ENCODE assay signal across 8 mouse cellular contexts in the genomic region with DNA sequence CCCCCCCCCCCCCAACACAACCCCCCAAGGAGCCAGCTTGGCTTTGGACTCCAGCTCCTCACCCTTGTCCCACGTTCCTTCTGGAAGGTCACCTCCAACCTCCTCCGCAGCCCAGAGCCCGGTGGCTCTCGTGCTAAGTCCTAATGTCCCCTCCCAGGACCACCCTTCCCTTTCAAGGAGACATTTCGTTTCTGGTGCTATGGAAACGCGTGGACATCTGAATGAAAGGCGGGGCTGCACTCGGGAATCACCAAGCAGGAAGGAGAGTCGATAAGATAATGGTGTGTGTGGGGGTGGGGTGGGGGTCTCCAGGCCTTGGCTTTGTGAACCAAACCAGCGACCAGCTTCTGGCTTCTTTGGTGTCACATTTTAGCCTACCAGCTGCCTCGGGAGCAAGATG. TPM values are rescaled to one million over a fixed set of nuclear protein-coding genes. Genes with fewer than 3 reads are reported as not detected.
DNase-seq lines count a peak whose midpoint lies in the region; ATAC-seq lines count a peak whose summit lies in the region.

No protein-coding gene starts in this region.

- ATAC-seq in heart, embryonic 11.5 days (replicated peaks; ENCODE audit: insufficient number of reproducible peaks, low FRiP score, low TSS enrichment): 0 out of 2 replicates have a peak, but pooled peaks have one; percentile 21
- ATAC-seq in hindbrain, embryonic 16.5 days: 0 out of 2 replicates have a peak, but pooled peaks have one; percentile 35
- peak; percentile 67 for ATAC-seq in midbrain, embryonic 16.5 days

- H3K9me3 ChIP-seq in heart, embryonic 11.5 days (replicated peaks; ENCODE audit: control insufficient read depth, low read length): no peaks in the 10 kb centered on the region
- H3K9me3 ChIP-seq in hindbrain, embryonic 16.5 days (ENCODE audit: control insufficient read depth, low read length): no peaks in the 10 kb centered on the region; the same call in 1 of the 2 replicates
- H3K9me3 ChIP-seq in midbrain, embryonic 16.5 days (replicated peaks; ENCODE audit: control insufficient read depth, low read length, poor library complexity, severe bottlenecking): no peaks in the 10 kb centered on the region

- peak overlapping the region; percentile 65 for H3K9ac ChIP-seq in heart, embryonic 11.5 days (ENCODE audit: low read depth, low read length)
- H3K9ac ChIP-seq in hindbrain, embryonic 16.5 days (ENCODE audit: low read depth, low read length): peak overlapping the region; percentile 58
- peak overlapping the region; percentile 61 for H3K9ac ChIP-seq in midbrain, embryonic 16.5 days (ENCODE audit: low read depth, low read length)

- peak overlapping the region; percentile 77 for H3K4me2 ChIP-seq in heart, embryonic 11.5 days
- peak overlapping the region; percentile 75 for H3K4me2 ChIP-seq in hindbrain, embryonic 16.5 days (ENCODE audit: low read length)
- H3K4me2 ChIP-seq in midbrain, embryonic 16.5 days (ENCODE audit: low read length): peak overlapping the region; percentile 67

- H3K27ac ChIP-seq in heart, embryonic 11.5 days (ENCODE audit: low read depth, low read length): peak overlapping the region; percentile 85
- H3K27ac ChIP-seq in hindbrain, embryonic 16.5 days (ENCODE audit: low read depth, low read length): peak overlapping the region; percentile 78
- peak overlapping the region; percentile 95 for H3K27ac ChIP-seq in midbrain, embryonic 16.5 days (ENCODE audit: low read length)

- no peak for DNase-seq in heart, adult 9 months (ENCODE audit: low spot score in 2 of 2)
- DNase-seq in embryo, embryonic 9.5 days (ENCODE audit: extremely low spot score): peak; percentile 78
- DNase-seq in adrenal gland, postnatal 10 days: no peak
- DNase-seq in adipocyte (ENCODE audit: low spot score): no peak
- no peak for DNase-seq in frontal cortex, postnatal 36 days (ENCODE audit: low spot score in 2 of 2)

- peak overlapping the region; percentile 41 for H3K4me3 ChIP-seq in heart, embryonic 11.5 days (ENCODE audit: low read depth, low read length)
- peak overlapping the region; percentile 35 for H3K4me3 ChIP-seq in hindbrain, embryonic 16.5 days (ENCODE audit: low read length)
- H3K4me3 ChIP-seq in midbrain, embryonic 16.5 days (ENCODE audit: low read depth, low read length): peak overlapping the region; percentile 36

- H3K36me3 ChIP-seq in heart, embryonic 11.5 days (ENCODE audit: control insufficient read depth, insufficient read depth, low read length): no peaks in the 10 kb centered on the region
- H3K36me3 ChIP-seq in hindbrain, embryonic 16.5 days (ENCODE audit: control insufficient read depth, insufficient read depth, low read length): no peaks in the 10 kb centered on the region
- no peaks in the 10 kb centered on the region for H3K36me3 ChIP-seq in midbrain, embryonic 16.5 days (ENCODE audit: control insufficient read depth, insufficient read depth, low read length)

- H3K4me1 ChIP-seq in heart, embryonic 11.5 days (ENCODE audit: control insufficient read depth, insufficient read depth, low read length): peaks cover 19% of the 10 kb centered on the region
- peaks cover 21% of the 10 kb centered on the region for H3K4me1 ChIP-seq in hindbrain, embryonic 16.5 days (ENCODE audit: control insufficient read depth, insufficient read depth, low read depth, low read length)
- H3K4me1 ChIP-seq in midbrain, embryonic 16.5 days (ENCODE audit: control insufficient read depth, insufficient read depth, low read length): peaks cover 30% of the 10 kb centered on the region

- under 1% methylated on average over 12 of the region's 12 CpGs for WGBS in heart, embryonic 11.5 days (ENCODE audit: insufficient replicate concordance)
- 0% methylated on average over 12 of the region's 12 CpGs for WGBS in hindbrain, embryonic 16.5 days
- WGBS in midbrain, embryonic 16.5 days: under 1% methylated on average over 12 of the region's 12 CpGs

- H3K27me3 ChIP-seq in heart, embryonic 11.5 days (ENCODE audit: control insufficient read depth, insufficient read depth, low read length): no peaks in the 10 kb centered on the region
- 0 out of 2 replicates have a peak, but pooled peaks cover 2% of the 10 kb centered on the region for H3K27me3 ChIP-seq in hindbrain, embryonic 16.5 days (replicated peaks; ENCODE audit: control insufficient read depth, insufficient read depth, low read length)
- H3K27me3 ChIP-seq in midbrain, embryonic 16.5 days (ENCODE audit: control insufficient read depth, insufficient read depth, low read depth, low read length): no peaks in the 10 kb centered on the region

RNA-seq across cellular contexts. Expression of a gene that starts 27.9 kb away (rescaled TPM):
- not detected in 2 replicates for polyA plus RNA-seq in heart, embryonic 11.5 days (2014; fragmentation: Nextera tagmentation; extraction: Ambion mirVana)
- polyA plus RNA-seq in hindbrain, embryonic 16.5 days (2015; fragmentation: Nextera tagmentation; extraction: Ambion mirVana): not detected in 2 replicates
- not detected in 2 replicates for polyA plus RNA-seq in midbrain, embryonic 16.5 days (2015; fragmentation: Nextera tagmentation; extraction: Ambion mirVana)
- total RNA-seq in adrenal gland, postnatal 10 days (2021): not detected
